Mouse (Mus musculus) small intestine, adult 2 months (tissue): ENCODE measurements at regions not wholly inside any gene's neighbourhood (a gene's known extent, or its start where the extent isn't known, plus 50 kb on each side); places are given as distances from the start of the nearest gene placed in this dataset.

Experiments used
- H3K27ac ChIP-seq: fragments of 200-500 bp; 2 replicates; pipeline ENCODE4 v1.5.1; 2012; ENCODE audit warnings: low read depth, low read length, control low read depth, inconsistent platforms; ENCODE audit not compliant: insufficient read depth
- H3K27me3 ChIP-seq: fragments of 200-500 bp; 2 replicates; pipeline ENCODE4 v1.6.1; 2012; ENCODE audit warnings: mild to moderate bottlenecking, moderate library complexity, low read length, inconsistent platforms; ENCODE audit not compliant: control insufficient read depth, insufficient read depth
- H3K36me3 ChIP-seq: fragments of 200-500 bp; 2 replicates; pipeline ENCODE4 v1.6.1; 2012; ENCODE audit warnings: mild to moderate bottlenecking, low read length, control low read depth, inconsistent platforms; ENCODE audit not compliant: control insufficient read depth, insufficient read depth
- H3K4me1 ChIP-seq: fragments of 200-500 bp; 2 replicates; pipeline ENCODE4 v1.6.1; 2012; ENCODE audit warnings: low read length, inconsistent platforms, mixed read lengths; ENCODE audit not compliant: control insufficient read depth, insufficient read depth, insufficient read length
- H3K4me3 ChIP-seq: fragments of 200-500 bp; 2 replicates; pipeline ENCODE4 v1.5.1; 2012; ENCODE audit warnings: low read depth, mild to moderate bottlenecking, control low read depth, inconsistent platforms, low read length, moderate library complexity
- CTCF ChIP-seq: fragments of 200-500 bp; IDR thresholded peaks from 2 replicates; pipeline ENCODE4 v1.5.1; 2012; ENCODE audit warnings: low read depth, mild to moderate bottlenecking, control low read depth, inconsistent platforms, low read length, moderate library complexity, mixed read lengths; ENCODE audit not compliant: insufficient replicate concordance, insufficient read length; ENCODE audit errors: extremely low read depth
- POLR2A ChIP-seq: fragments of 200-500 bp; IDR thresholded peaks from 2 replicates; pipeline ENCODE4 v1.6.1; 2012; ENCODE audit warnings: low read depth, mild to moderate bottlenecking, control low read depth, inconsistent platforms, low read length, moderate library complexity
- WGBS: fragments of 180-500 bp; shearing (Covaris S2); methylation state at CpG from one replicate; pipeline ENCODE4 v1.1.7; 2018; 5-methylcytosine and 5-hydroxymethylcytosine counted together

GRCm38 (mm10) chr5:4398087-4398486 lies 205.9 kb downstream of the Mterf1b start:
- TF ChIP-seq CTCF (no peak), POLR2A (no peak)
- H3K36me3 ChIP-seq = no peaks in the 10 kb centered on the region
- no peaks in the 10 kb centered on the region for H3K4me1 ChIP-seq
- no peak overlapping the region for H3K27ac ChIP-seq
- H3K27me3 ChIP-seq = no peaks in the 10 kb centered on the region
- H3K4me3 ChIP-seq = no peak overlapping the region

GRCm38 (mm10) chr5:4417761-4418160 lies 225.6 kb downstream of the Mterf1b start:
- H3K36me3 ChIP-seq = no peaks in the 10 kb centered on the region

More at GRCm38 (mm10) chr5:4417761-4418160, 225.6 kb downstream of the Mterf1b start:
- no peak for TF ChIP-seq CTCF
- TF ChIP-seq POLR2A = no peak
- no peaks in the 10 kb centered on the region for H3K4me1 ChIP-seq
- H3K27me3 ChIP-seq = no peaks in the 10 kb centered on the region
- no peak overlapping the region for H3K4me3 ChIP-seq
- H3K27ac ChIP-seq = no peak overlapping the region
- WGBS = 81% methylated on average over 1 of the region's 1 CpGs
